Mouse (Mus musculus): Measurements from ENCODE around the gene Pprc1. TPM values are rescaled to one million over a fixed set of nuclear protein-coding genes. Genes with fewer than 3 reads are reported as not detected.

Gene Pprc1
- total RNA-seq, 1 experiment from 2014 or later = 32.9 TPM

- no peak for DNase-seq
Measured at GRCm38 (mm10) chr19:46120872-46121271, 76.2 kb downstream of the Pprc1 start.

Other genes starting within 250 kb of the Pprc1 start
- gene Kcnip2, start 228.8 kb upstream of the Pprc1 start, total RNA-seq (2021) = 0.19 and 0.38 TPM in 2 replicates
- gene Armh3, start 46.4 kb upstream of the Pprc1 start, total RNA-seq (2021) = 15.3 and 17.0 TPM in 2 replicates
- 10.7 and 11.3 TPM in 2 replicates for gene Hps6, start 41.4 kb upstream of the Pprc1 start, total RNA-seq (2021)
- 63.1 and 82.7 TPM in 2 replicates for gene Ldb1, start 328 bp downstream of the Pprc1 start, total RNA-seq (2021)
- gene Nolc1, start 31.0 kb downstream of the Pprc1 start, total RNA-seq (2021) = 59.2 and 62.9 TPM in 2 replicates
- 7.4 and 8.7 TPM in 2 replicates for gene Elovl3, start 87.0 kb downstream of the Pprc1 start, total RNA-seq (2021)
- gene Pitx3, start 103.4 kb downstream of the Pprc1 start, total RNA-seq (2021) = 0.26 TPM in 1 of 2 replicates, not detected in the other
- 62.8 and 74.8 TPM in 2 replicates for gene Gbf1, start 107.6 kb downstream of the Pprc1 start, total RNA-seq (2021)

Measured in adrenal gland, postnatal 14 days (tissue).